Mouse (Mus musculus) embryo, embryonic 10.5 days (tissue): ENCODE measurements around the gene Tnni1.

Experiments
- DNase-seq: peaks from one replicate; pipeline ENCODE4 v3.0.0-alpha.2; 2015; ENCODE audit warnings: low spot score

Tnni1 gene

GRCm38 (mm10) chr1:135810180-135810579, 30.9 kb downstream of the Tnni1 start:
- DNase-seq = no peak

GRCm38 (mm10) chr1:135811016-135811646, 31.9 kb downstream of the Tnni1 start:
- DNase-seq = peak; percentile 86

DNA sequence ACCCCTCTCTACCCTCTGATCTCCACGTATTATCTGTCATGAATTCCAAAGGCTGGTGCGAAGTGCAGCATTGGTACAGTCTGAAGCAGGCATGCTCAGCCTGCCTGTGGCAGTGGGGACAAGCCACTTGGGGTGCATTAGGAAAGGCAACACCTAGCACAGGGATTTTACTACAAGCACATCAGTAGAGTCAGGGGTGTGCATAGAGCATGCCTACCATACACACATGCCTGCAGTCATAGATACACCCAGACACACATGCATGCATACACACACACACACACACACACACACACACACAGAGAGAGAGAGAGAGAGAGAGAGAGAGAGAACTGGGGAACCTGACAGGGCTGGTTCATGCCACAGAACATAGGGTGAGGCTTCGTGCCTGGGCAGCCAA, 33.0 kb downstream of the Tnni1 start:
- DNase-seq = no peak

DNA sequence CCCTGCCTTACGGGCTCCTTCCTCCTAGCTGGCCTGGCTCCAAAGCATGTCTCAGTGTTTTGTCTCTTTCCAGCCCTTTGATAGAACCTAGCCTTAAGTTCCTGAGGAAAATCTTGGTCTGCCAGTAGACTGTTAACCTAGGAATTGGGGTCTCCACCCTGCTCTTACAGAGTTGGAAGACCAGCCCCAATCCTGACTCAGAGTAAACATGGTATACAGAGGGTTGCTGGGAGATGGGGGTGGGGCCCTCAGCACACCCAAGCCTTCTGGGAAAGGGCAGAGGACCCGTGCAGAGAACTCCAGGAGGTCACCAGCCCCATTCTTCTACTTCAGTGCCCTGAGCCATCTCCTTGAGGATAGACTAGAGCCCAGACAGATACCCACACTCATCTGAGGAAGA, 33.4 kb downstream of the Tnni1 start:
- no peak for DNase-seq

DNA sequence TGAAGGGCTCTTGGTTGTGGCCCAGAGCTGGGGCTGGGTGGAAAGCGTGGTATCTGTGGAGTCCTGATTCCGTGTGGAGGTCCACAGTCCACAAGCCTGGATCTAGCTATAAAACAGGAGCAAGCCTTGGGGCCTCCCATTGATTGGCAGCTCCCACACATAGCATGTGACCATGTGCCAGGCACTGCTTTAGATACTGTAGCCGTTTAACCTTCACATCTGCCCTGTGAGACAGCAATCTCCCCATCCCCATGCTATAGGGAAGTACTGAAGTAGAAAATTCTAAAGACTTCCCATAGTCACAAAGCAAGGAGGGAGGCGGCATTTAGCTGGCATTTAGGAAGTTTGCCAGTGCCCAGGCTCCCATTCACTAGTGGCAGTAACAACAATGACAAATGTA, 33.8 kb downstream of the Tnni1 start:
- no peak for DNase-seq

DNA sequence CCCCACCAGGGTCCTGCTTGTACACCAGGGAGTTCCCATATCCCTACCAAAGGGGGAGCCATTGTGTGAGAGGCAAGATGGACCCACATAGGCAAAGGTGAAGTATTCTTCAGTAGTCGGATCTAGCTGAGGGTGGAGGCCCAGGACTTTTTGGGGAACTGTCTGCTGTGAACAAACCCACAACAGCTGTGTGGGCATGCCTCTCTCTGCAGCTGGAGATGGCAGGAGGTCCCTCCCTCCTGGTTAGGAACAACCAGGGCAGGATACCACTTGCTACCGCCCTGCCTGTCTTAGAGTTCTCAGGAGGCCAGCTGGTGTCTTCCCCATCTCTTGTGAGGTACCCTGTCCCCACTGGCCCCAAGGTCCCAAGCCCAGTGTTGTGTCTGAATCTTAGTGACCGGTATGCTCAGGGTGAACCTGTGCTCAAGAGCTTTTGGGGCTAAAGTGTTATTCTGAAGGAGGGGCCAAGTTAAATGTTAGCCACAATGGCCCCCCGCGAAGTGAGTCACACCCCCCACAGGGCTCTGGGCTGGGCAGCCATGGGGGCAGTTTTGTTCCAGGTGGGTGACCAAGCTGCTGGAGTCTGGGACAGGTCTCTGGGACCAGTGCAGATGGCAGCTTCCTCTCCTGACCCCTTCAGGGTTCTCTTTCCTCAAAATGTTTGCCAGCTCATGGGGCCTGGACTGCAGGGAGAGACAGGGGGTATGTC, 34.6 kb downstream of the Tnni1 start:
- DNase-seq = no peak

DNA sequence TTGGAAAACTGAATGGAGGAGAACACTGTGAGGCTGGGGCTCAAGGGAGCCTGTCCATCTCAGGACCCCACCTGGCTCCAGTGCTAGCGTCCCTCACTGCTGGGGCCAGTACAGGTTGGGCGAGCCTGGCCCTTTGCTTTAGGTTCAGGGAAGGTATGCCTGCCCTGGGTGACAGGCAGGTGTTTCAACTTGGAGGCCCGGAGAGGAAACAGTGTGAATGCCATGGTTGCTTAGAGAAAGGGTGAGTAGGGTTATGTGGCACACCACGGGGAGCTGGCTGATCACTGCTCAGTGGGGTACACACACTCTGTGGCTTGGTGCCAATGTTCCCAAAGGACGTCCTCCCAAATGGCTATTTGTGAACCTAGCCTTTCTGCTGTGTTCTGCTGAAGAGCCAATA, 35.3 kb downstream of the Tnni1 start:
- DNase-seq = no peak

GRCm38 (mm10) chr1:135817595-135817994, 38.4 kb downstream of the Tnni1 start:
- DNase-seq = no peak

DNA sequence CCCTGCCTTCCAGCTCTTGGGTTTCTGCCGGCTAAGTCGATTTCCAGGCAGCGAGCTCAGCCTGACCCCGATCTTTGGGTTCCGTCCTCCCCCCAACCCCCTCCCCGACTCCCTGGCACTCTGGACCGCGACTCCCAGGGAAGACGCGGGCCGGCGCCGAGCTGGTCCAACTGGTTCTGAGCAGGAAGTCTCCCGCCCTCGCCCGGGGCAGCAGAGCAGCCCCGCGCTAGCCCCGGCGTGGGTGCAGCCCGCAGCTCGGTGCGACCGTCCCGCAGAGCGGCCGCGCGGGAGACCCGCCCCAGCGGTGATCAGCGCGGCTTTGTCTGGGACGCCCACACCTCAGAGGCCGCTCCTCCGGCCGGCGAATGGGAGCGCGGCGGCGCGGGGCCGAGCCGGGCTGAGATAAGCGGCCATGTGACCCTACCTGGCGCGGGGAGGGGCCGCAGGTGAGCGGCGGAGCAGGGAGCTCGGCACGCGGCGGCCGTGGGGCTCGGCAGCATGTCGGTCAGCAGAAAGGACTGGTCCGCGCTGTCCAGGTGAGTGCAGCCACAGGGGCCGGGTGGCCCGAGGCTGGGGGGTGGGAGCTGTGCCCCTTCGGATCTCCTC, 39.4 kb downstream of the Tnni1 start, which contains the start of gene Lad1:
Gene Lad1 (plus strand): TSS at position 118 of the 606 bp plus-strand sequence.
- peak; percentile 38 for DNase-seq

DNA sequence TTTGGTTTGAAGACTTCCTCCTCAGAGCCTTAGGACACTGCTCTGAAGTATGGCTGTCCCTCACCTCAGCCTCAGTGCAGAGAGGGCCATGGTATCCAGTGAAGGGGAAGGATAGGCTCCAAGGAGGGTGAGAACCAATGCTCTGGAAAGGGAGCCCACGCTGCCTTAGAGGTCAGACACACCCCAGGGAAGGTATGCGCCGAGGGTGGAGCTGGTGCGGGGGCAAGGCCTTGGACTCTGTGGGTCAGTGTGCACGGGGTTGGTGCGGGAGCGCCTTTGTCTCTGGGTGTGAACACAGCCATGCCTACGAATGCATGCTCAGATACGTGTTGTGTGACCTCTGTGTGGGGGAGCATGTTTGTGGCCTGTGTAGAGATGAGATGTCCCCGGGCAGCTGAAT, 40.8 kb downstream of the Tnni1 start:
- no peak for DNase-seq

DNA sequence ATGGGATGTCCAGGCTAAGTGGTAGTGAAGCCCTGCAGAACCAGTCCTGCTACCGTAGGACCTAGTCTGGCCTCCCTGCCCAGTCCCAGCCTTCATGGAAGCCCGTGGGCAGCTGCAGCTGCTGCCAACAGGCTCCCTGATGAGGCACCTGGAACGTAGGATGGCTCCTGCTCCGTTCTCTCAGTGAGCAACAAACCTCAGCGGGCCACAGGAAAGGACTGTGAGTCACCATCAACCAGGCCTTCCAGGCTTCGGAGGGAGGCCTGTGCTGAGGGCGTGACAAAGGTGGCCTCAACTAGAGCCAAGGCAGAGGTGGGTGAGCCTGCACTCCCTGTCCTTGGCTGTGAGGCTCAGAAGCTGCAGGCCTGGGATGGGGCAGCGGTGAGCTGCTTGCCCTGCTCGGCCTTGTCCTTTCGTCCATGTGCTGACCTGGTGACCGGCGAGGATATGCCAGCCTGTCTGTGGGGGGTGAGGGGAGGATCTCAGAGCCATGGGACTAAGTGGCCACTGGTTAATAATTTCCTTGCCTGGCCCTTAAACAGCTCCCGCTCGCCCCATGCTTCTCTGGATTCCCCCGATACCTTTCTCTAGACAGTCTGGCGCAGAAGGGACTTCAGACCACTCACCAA, 41.6 kb downstream of the Tnni1 start:
- DNase-seq = no peak

GRCm38 (mm10) chr1:135821780-135822179, 42.5 kb downstream of the Tnni1 start:
- no peak for DNase-seq

DNA sequence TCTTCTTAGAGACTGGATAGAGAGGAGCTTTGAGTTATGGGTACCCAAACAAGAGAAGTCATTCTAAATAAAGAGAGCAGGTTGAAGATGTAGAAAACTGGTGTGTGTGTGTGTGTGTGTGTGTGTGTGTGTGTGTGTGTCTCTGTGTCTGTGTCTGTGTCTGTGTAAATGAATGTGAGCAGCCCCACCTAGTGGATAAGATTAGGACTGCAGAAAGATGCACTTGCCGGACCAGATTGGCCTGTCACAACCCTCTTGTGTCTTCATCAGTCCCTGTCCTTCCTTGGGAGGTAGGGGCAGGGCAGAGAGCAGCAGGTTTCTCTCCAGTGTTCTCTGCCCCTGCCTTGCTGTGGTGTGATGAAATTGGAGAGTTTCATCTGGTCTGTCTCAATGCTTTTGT, 49.7 kb downstream of the Tnni1 start:
- peak; percentile 81 for DNase-seq

DNA sequence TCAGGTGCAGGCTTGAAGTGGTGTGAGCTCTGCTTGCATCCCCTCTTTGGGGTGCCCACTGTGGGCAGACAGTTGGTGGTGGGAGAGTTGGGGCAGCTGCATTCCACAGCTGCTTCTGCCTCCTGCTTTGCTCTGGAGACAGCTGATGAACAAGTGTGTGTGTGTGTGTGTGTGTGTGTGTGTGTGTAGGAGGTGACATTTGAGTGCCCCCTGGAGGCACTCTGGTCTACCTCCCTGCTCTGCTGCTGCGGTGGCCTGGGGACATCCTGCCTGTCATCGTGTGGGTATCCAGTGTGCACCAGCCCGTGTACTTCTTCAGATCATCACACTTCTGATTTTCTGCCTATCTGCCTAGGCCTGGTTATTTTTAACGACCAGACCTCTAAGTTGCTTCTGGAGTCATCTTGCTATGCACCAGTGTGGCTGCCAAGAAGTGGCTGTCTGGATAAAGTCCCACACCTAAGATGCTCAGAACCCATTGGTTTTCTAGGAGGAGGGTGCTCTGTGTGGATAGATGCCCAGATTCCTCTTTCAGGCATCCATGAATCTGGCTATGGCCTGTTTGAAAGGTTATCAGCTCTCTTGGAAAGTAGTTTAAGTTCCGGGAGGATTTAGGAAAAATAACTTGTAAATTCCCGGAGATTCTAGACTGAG, 55.1 kb downstream of the Tnni1 start:
- no peak for DNase-seq

DNA sequence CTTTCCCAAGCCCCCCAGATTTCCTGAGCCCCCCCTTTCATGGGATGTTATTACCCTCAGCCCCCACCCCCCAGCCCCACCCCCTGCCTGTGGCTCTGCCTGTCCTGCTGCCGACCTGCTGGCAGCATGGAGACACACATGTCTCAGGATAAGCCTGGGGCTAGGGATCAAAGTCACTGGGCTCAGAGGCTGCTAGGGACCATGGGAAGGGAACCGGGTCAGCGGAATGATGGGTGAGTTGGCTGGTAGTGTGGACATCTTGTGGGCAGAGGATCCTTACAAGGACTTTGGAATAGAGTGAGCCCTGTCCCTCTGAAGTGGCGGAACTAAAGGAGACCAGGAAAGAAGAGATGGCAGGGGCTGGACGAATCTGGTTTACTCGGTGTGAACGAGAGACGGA, 55.7 kb downstream of the Tnni1 start:
- DNase-seq = no peak

DNA sequence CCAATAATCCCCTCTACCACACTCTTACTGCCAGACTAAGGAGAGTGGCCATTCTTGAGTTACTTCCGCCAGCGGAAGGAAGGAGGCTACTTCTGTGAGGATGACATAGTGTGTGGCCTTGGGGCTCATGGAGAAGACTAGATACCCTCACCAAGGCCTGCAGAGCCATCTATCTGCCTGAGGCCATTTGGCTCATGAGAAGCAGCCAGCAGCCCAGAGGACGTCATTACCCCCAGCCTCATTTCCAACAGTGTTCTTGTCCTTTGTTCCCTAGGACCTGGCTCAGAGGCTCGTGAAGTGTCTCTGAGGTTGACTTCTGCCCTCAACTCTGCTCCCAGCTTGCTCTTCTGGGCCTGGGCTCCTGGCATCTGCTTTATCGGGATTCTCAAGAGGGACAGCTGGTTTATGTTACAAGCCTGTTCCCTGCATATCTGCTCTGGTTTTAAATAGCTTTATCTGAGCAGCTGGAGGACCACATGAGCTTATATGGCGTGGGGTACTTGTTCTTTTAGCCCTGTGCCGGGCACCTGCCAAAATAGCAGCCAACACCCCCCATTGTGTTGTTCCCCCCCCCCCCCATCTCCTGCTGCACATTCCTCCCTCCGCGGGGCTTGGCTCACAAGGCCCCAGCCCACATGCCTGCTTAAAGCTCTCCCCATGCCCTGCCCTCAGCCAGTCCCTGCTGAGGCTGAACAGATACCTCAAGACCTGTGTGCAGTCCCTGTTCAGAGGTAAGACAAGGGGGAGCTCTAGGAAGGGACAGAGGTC, 56.7 kb downstream of the Tnni1 start, which contains the start of gene Tnnt2:
Gene Tnnt2 (plus strand): TSS at position 639 of the 768 bp plus-strand sequence.
- DNase-seq = peak; percentile 45

DNA sequence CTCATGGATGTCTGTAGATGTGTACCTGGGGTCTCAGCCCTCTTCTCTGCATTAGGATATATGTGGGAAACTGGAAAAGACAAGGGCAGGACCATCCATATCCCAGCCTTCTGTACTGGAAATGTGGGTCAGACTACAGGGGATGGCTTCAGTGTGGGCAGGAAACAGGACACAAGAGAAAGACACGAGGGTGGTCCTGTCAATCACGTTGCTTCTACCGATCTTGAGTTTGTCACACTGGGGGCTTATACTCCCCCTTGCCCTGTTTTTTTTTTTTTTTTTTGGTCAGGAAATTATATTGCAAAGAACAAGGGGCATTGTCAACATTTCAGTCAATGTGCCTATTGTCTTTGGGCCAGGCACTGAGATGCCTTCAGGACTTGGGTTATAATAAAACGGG, 59.4 kb downstream of the Tnni1 start:
- no peak for DNase-seq

DNA sequence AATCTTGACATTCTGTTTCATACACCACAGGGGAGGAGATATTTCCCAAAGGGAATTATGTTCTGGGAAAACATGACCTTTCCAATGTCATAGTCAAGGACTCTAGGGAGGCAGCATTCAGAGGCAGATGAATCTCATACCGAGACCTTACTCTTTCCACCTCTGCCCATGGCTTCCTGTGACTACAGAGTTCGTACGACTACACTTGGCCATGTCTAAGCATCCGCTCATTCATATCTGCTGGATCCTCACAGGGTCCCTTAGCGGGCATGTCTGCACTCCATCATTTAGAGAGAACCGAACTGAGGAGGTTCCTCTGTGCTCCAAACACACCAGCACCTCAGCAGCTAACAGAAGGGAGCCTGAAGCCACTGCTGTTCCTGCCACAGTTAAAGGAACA, 59.8 kb downstream of the Tnni1 start:
- no peak for DNase-seq

GRCm38 (mm10) chr1:135840675-135841395, 61.6 kb downstream of the Tnni1 start:
- DNase-seq = no peak

- no peak for DNase-seq
Measured at GRCm38 (mm10) chr1:135843519-135844262, 64.5 kb downstream of the Tnni1 start.
